Mouse (Mus musculus) limb, embryonic 13.5 days (tissue): ENCODE measurements at regions not wholly inside any gene's neighbourhood (a gene's known extent, or its start where the extent isn't known, plus 50 kb on each side); places are given as distances from the start of the nearest gene placed in this dataset.
A peak's percentile ranks its signal among the peaks of the same experiment; 100 is the strongest.
"Not testable (repeated sequence)": the region's sequence is repeated elsewhere in the genome, so short reads cannot be mapped to it uniquely, and the experiment has no call there.

Source experiments
- ATAC-seq: fragments of 200-750 bp; cut with Nextera tagmentation; 2 replicates; pipeline ENCODE4 v1.8.0; 2017; ENCODE audit warnings: low read depth, moderate number of reproducible peaks, moderate TSS enrichment; ENCODE audit not compliant: low FRiP score
- H3K27ac ChIP-seq: fragments of 300-500 bp; sonication (generic); 2 replicates; pipeline ENCODE4 v1.5.1; 2015; ENCODE audit warnings: inconsistent platforms, mild to moderate bottlenecking, moderate library complexity
- H3K27me3 ChIP-seq: fragments of 300-500 bp; sonication (generic); 2 replicates; pipeline ENCODE4 v1.6.1; 2015; ENCODE audit warnings: mild to moderate bottlenecking, inconsistent platforms
- H3K36me3 ChIP-seq: fragments of 300-500 bp; sonication (generic); 2 replicates; pipeline ENCODE4 v1.6.1; 2015; ENCODE audit warnings: inconsistent platforms, mild to moderate bottlenecking, moderate library complexity
- H3K4me1 ChIP-seq: fragments of 300-500 bp; sonication (generic); 2 replicates; pipeline ENCODE4 v1.6.1; 2015; ENCODE audit warnings: inconsistent platforms
- H3K4me2 ChIP-seq: fragments of 300-500 bp; sonication (generic); replicated peaks from 2 replicates; pipeline ENCODE4 v1.6.1; 2015; ENCODE audit warnings: inconsistent platforms, mild to moderate bottlenecking, moderate library complexity
- H3K4me3 ChIP-seq: fragments of 300-500 bp; sonication (generic); 2 replicates; pipeline ENCODE4 v1.5.1; 2015; ENCODE audit warnings: moderate library complexity, mild to moderate bottlenecking, inconsistent platforms
- H3K9ac ChIP-seq: fragments of 300-500 bp; sonication (generic); 2 replicates; pipeline ENCODE4 v1.6.1; 2015; ENCODE audit warnings: mild to moderate bottlenecking, inconsistent platforms
- H3K9me3 ChIP-seq: fragments of 300-500 bp; sonication (generic); 2 replicates; pipeline ENCODE4 v1.6.1; 2016; ENCODE audit warnings: inconsistent platforms
- WGBS: fragments of 180-500 bp; shearing (Covaris S2); methylation state at CpG from one replicate; pipeline ENCODE4 v1.1.7; 2015; 5-methylcytosine and 5-hydroxymethylcytosine counted together

- H3K9me3 ChIP-seq, ATAC-seq, H3K4me1 ChIP-seq, H3K36me3 ChIP-seq, H3K27ac ChIP-seq, H3K4me2 ChIP-seq, H3K4me3 ChIP-seq, H3K27me3 ChIP-seq, H3K9ac ChIP-seq: not testable (repeated sequence)
- WGBS, result 84% methylated on average over 2 of the region's 2 CpGs
Observed at GRCm38 (mm10) chr6:70314667-70315066, 477.4 kb downstream of the Rpia start.

GRCm38 (mm10) chr6:70301100-70301499 is 490.9 kb downstream of the Rpia start:
- H3K27ac ChIP-seq, H3K4me3 ChIP-seq, H3K27me3 ChIP-seq, H3K9ac ChIP-seq, H3K4me1 ChIP-seq, ATAC-seq, H3K36me3 ChIP-seq, H3K4me2 ChIP-seq, H3K9me3 ChIP-seq: not testable (repeated sequence)

GRCm38 (mm10) chr6:70260227-70260626 is 531.8 kb downstream of the Rpia start:
- not testable (repeated sequence) for H3K4me1 ChIP-seq, H3K27ac ChIP-seq, H3K4me3 ChIP-seq, H3K4me2 ChIP-seq, H3K36me3 ChIP-seq, H3K27me3 ChIP-seq, H3K9me3 ChIP-seq, ATAC-seq, H3K9ac ChIP-seq
- WGBS, result 69% methylated on average over 3 of the region's 3 CpGs

DNA sequence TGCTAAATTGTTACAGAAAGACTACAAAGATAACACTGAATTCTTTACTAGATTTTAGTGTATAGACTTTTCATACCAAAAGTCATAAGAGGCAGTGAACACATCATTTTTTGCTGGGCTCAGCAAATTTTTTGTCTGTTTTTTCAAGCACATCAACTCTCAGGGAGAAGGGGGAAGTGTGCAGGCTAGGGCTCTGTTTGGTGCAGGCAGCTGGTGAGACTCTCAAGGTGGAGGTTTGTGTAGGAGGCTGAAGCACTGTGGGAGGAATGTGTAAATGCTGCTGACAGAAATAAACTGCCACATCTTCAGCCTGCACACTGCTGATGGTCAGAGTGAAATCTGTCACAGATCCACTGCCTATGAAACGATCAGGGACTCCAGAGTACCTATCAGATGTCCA is 551.9 kb downstream of the Rpia start:
- not testable (repeated sequence) for H3K4me3 ChIP-seq, H3K27ac ChIP-seq, H3K27me3 ChIP-seq, H3K4me2 ChIP-seq, H3K9me3 ChIP-seq, H3K36me3 ChIP-seq, H3K4me1 ChIP-seq, H3K9ac ChIP-seq, ATAC-seq
- WGBS, result no CpG with 5 or more reads among the region's 1 CpGs

GRCm38 (mm10) chr6:70227166-70227565 is 564.9 kb downstream of the Rpia start:
- no peaks in the 10 kb centered on the region for H3K36me3 ChIP-seq
- H3K27me3 ChIP-seq, result no peaks in the 10 kb centered on the region
- no peak overlapping the region for H3K9ac ChIP-seq
- WGBS, result 37% methylated on average over 4 of the region's 4 CpGs
- no peak overlapping the region for H3K27ac ChIP-seq
- H3K4me2 ChIP-seq, result no peak overlapping the region
- no peaks in the 10 kb centered on the region for H3K9me3 ChIP-seq
- no peak overlapping the region for H3K4me3 ChIP-seq
- ATAC-seq, result no peak; the same call in 1 of the 2 replicates
- H3K4me1 ChIP-seq, result peaks cover 11% of the 10 kb centered on the region

- not testable (repeated sequence) for H3K4me2 ChIP-seq, H3K4me1 ChIP-seq, H3K9ac ChIP-seq, H3K4me3 ChIP-seq, H3K27ac ChIP-seq, H3K36me3 ChIP-seq, H3K9me3 ChIP-seq, H3K27me3 ChIP-seq
- ATAC-seq, result peak; percentile 88
- 48% methylated on average over 2 of the region's 2 CpGs for WGBS
Observed at GRCm38 (mm10) chr6:70216632-70217031, 575.4 kb downstream of the Rpia start.

GRCm38 (mm10) chr6:70215781-70216180 is 576.3 kb downstream of the Rpia start:
- H3K4me2 ChIP-seq, H3K9me3 ChIP-seq, H3K4me1 ChIP-seq, H3K27ac ChIP-seq, H3K9ac ChIP-seq, H3K4me3 ChIP-seq, H3K27me3 ChIP-seq, H3K36me3 ChIP-seq: not testable (repeated sequence)
- 19% methylated on average over 3 of the region's 3 CpGs for WGBS
- ATAC-seq, result peak; percentile 90; the same call in 1 of the 2 replicates
